Mouse (Mus musculus): ENCODE data around the gene Lsm14b. TPM values are rescaled to one million over a fixed set of nuclear protein-coding genes. Genes with fewer than 3 reads are reported as not detected.

Gene Lsm14b
- total RNA-seq (2021) = 10 to 100 TPM; 41.4 to 45.1 TPM
- long read RNA-seq, experiment 1, partial matches to known transcripts = 1 of 9 reads
- long read RNA-seq, experiment 1, other reads (novel, unspliced or antisense) = 8 of 9 reads
- long read RNA-seq, experiment 2, partial matches to known transcripts = 0 of 4 reads
- long read RNA-seq, experiment 2, other reads (novel, unspliced or antisense) = 4 of 4 reads

DNA sequence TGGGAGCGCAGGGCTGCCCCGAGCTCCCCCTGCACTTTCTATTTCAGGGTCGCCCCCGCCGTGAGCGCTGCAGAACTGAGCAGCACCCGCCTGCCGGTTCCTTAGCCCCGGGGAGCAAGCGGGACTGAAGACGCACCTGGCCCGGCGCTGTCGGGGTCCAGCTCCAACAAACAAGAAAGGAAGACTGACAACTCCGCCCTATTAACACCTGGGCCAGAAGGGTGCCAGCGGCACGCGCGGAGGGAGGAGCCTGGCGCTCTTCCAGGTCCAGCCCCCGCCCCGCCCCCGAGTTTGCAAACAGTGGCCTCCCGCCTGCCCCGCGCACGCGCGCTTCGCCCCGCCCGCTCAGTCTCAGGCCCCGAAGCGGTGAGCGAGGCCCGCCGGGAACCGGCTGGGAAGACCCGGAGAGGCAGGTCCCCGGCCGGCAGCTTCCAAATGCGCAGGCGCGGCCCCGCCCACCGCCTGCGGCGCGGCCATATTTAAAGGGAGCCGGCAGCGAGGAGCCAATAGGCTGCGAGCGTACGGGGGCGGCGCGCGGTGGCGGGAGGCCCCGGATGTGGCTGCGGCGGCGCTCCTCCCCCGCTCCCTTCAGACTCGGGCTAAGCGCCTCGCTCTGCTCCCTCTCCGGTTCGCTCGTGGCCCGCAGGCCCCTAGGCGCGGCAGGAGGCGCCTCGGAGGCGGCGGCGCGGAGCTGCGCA lies at the start of gene Lsm14b:
Gene Lsm14b, plus strand, starts transcription at position 587 of the 698 bp plus-strand sequence.
- intact Hi-C loops (cut with DNase I) = loop anchor here (2.0 kb wide), 1 partner anchor 48 kb away; the partner anchor contains the start of gene Taf4
- DNase-seq = peak; percentile 98

DNA sequence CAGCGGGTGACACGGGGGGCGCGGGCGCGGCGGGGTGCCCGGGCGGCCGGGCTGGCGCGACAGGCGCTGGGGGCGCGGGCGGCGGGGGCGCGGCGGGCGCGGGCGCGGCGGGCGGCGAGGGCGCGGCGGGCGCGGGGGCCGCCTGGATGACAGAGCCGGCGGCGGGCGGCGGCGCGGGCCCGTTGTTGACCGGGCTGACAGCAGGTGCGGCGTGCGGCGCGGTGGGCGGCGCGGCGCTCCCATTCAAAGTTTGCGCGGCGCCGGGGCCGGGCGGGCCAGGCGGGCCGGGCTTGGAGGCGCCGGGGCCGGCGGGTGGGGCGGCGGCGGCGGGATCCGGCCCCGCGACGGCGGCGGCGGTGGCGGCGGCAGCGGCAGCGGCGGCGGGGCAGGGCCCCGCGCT lies 48.9 kb upstream of the Lsm14b start:
- intact Hi-C loops (cut with DNase I) = loop anchor here (2.0 to 10.0 kb wide), 3 partner anchors 49 to 279 kb away; partner anchors contain the start of genes Lsm14b, Psma7, Rps21 and Ss18l1
- DNase-seq = no peak

DNA sequence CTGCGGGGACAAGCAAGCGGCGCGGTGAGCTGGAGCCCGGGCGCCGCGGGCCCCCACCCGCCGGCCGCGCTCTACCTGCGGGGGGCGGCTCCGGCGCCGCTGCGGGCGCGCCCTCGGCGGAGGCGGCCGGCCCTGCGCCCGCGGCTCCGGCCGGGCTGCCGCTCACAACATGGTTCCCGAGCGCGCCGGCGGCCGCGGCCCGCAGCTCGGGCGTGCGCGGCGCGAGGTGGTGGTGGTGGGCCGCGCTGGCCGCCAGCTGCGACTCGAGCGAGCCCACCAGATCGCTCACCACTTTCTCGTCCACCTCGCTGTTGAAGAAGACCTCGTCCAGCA lies 48.5 kb upstream of the Lsm14b start:
- DNase-seq = no peak
- intact Hi-C loops (cut with DNase I) = loop anchor here (2.0 to 10.0 kb wide), 3 partner anchors 49 to 279 kb away; partner anchors contain the start of genes Lsm14b, Psma7, Rps21 and Ss18l1

DNA sequence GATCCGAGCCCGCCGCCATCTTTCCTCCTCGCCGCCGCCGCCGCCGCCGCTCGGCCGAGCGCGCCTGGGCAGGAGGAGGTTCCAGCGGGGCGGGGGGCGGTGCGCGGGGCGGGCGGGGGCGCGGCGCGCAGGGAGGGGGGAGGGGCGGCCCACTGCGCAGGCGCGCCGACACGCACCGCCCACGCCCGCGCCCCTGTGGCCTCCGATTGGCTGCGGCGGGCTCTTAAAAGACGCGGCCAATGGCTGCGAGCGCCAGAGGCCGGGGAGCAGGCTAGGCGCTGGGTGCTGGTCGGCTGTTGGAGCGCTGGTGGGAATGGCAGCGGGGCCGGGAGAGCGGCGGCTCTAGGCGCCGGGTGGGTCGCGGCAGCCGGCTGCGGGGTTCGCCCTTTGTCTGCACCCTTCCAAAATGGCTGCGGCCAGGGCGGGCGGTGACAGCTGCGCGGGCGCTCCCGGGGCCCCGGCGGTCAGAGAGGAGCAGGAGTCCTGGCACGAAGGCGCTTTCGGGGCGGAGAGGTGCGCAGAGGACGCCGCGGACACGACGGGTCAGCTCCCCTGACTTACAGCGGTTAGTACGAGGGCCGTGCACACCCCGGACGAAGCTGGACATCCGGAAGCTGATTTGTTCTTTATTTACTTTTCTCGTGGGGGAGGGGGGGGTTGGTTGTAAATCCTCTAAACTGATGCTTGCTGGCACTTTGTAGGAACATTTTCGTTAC lies 48.0 kb upstream of the Lsm14b start, which contains the start of gene Taf4:
Gene Taf4, minus strand, starts transcription at position 19 of the 716 bp plus-strand sequence.
- DNase-seq = peak; percentile 84 to 92
- intact Hi-C loops (cut with DNase I) = loop anchor here (2.0 to 10.0 kb wide), 3 partner anchors 48 to 278 kb away; partner anchors contain the start of genes Lsm14b, Psma7, Rps21 and Ss18l1

DNA sequence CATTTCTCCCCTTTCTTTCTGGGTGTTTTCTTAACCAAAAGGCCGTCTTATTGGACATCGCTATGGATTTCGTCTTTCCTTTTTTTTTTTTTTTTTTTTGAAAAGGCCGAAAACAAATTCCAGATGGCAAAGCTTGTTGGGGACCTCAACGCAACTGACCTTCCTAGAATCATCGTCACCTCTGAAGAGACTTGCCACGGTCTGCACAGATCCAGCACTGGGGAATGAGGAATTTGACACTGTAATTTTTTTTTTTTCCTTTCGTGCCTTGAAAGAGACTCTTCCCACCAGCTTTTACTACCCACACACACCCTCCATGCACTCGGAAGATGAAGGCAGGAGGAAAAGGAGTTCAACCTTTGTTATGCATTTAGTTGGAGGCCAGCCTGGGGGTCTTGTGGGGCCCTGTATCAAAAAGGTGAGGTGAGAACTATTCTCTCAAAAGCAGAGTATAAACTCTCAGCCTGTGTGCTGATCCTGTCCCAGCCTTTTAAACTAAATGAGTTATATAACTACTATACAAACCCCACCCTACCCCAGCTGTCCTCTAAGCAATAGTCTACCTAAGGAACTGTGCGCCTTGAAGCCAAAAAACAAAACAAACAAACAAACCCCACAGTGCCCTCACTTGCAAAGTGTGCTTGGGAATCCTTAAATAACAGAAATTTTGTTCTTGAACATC lies 47.3 kb upstream of the Lsm14b start:
- DNase-seq = no peak

DNA sequence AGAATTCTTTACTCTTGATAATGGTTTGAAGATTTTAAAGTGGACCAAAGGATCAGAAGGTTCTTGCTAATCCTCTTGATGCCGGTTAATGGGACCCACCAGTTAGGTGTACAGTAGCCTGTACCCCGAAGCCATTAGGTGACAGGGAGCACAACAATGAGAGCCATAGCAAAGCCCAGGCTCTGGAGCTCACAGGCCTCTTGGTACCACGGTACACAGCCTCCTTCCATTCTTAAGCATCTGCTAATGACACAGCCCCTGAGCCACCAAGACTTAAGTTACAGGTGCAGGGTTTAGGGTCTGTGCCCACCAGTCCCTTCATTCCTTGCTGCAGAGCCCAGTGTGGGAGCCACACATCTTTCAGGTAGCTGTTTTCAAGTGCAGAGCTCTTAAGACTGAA lies 46.5 kb upstream of the Lsm14b start:
- intact Hi-C loops (cut with DNase I) = loop anchor here (5.0 to 10.0 kb wide), 2 partner anchors 64 to 277 kb away; partner anchors contain the start of genes Psma7, Rps21 and Ss18l1
- no peak for DNase-seq

More for the DNA sequence above, 47.3 kb upstream of the Lsm14b start:
- intact Hi-C loops (cut with DNase I) = loop anchor here (2.0 to 10.0 kb wide), 3 partner anchors 47 to 277 kb away; partner anchors contain the start of genes Lsm14b, Psma7, Rps21 and Ss18l1

DNA sequence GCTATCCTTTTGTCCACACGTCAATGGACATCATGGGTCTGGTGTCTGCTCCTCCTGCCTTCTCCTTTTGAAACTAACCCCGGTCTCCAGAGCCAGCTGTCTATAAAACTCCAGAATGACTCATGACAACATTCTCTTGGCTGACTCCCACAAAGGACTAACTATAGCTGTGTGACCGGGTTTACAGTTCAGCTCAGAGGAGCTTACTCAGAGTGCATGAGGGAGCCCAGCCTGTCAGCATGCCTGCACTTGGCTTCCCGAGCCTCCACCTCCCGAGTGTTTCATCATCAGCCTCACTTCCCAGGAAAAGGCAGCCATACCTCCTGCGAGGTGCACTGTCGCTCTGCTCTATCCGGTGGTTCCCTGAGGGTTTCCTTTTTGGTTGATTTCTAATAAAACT lies 45.0 kb upstream of the Lsm14b start:
- intact Hi-C loops (cut with DNase I) = loop anchor here (5.0 to 10.0 kb wide), 2 partner anchors 62 to 275 kb away; partner anchors contain the start of genes Psma7, Rps21 and Ss18l1

DNA sequence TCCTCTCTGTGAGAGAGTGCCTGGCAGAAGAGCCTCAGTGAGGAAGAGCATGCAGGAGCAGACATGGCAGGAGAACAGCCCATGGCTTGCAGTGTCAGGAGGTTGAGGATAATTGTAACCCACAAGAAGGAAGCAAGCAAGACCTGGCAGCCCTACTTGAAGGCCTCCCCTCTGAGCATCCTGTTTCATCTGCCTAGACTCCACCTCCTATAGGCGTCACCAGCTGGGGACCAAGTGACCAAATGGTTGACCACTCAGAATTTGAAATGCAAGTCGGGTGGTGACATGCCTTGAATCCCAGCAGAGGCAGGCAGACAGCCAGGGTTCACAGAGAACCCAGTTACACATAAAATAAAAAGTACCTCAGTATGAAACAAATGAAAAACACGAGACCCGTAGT lies 44.2 kb upstream of the Lsm14b start:
- intact Hi-C loops (cut with DNase I) = no loop called here
- no peak for DNase-seq

More for the DNA sequence above, 45.0 kb upstream of the Lsm14b start:
- DNase-seq = peak in 1 of 2 experiments; percentile 26

DNA sequence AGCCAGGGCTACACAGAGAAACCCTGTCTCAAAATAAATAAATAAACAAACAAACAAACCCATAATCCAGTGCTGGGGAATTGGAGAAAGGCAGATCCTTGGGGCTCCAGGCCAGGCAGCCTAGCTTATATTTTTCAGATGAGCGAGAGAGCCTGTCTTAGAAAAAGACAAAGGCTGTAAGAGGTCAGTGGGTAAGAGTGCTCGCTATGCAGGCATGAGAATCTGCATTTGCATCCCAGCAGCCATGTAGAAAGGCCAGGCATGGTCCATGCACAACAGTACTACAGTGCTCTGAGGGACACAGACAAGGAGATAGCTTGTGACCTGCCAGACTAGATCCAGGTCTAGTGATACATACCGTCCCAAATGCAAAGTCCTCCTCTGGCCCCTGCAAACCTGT lies 42.1 kb upstream of the Lsm14b start:
- intact Hi-C loops (cut with DNase I) = no loop called here
- no peak for DNase-seq

DNA sequence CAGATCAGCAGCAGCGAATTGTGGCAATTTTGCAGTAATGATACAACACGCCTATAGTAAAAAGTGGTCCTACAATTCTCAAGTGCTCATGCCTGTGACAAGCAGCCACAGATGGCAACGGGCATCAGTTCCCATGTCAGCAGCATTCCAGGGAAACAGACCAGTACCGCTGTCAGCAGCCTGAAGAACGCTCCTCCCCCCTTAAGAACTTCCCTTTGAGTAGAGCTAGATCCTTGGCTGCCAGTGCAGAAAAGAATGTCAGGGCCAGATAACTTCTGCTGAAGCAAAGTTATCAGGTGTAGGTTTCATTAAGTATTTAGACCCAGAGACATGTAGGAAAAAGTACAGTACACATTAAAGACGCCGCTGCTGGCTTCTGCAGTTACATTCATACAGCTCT lies 40.0 kb upstream of the Lsm14b start:
- no peak for DNase-seq
- intact Hi-C loops (cut with DNase I) = no loop called here

DNA sequence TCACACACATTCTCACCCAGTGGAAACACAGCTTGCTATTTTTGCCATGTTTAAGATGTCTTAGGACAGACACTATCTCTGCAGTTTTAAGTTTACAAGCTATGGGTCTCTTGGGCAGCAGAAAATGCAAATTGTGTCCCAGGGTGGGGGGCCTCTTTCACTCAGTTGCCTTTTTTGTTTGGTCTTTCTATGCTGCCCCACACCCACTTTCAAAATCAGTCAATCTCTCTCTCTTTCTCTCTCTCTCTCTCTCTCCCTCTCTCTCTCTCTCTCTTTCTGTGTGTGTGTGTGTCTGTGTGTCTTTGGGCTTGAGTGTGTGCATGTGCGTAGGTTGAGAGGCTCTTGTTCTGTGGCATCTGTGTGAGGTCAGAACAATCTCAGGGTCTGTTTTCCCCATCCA lies 39.1 kb upstream of the Lsm14b start:
- no peak for DNase-seq
- intact Hi-C loops (cut with DNase I) = no loop called here

DNA sequence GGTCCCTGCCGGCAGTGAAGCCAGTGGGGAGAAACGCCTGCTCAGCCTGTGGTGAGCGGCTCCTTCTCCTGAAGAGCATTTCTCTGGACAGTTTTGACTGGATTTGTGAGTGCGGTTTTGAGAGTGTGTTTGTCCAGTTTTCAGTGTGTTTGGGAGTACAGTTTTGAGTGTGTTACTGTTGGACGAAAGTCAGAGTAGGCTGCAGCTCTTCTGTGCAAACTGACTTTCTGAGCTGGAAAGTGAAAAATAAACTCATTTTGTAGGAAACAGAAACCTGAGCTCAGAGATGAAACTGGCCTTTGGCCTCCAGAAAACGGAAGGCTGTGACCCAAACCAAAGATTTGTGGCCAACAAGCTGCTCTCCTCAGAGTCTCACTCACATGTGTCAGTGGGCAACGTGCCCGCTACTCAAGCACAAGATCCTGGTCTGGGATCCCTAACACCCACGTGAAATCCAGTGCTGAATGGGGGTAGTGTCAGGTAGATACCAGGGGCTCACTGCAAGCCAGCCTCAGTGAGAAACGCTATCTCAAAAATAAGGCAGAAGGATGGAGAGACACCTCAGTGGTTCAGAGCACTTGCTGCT lies 38.3 kb upstream of the Lsm14b start:
- intact Hi-C loops (cut with DNase I) = no loop called here
- DNase-seq = no peak

DNA sequence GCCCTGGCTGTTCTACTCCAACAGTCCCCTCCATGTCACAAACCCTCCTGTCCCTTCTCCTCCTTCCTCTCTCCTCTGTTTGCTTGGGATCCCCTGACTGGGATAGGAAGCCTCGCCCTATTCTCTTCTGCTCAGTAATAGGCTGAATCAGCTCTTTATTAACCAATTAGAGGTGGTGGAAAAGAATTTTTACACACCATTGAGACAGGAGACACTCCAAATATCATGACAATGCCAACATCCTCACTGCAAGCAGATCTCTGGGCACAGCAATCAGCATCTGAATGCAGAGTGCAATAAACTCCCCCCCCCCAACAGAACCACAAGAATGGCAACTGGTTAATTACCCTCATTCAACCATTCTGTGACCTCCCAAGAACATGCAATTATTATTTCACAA lies 35.7 kb upstream of the Lsm14b start:
- no peak for DNase-seq
- intact Hi-C loops (cut with DNase I) = no loop called here

DNA sequence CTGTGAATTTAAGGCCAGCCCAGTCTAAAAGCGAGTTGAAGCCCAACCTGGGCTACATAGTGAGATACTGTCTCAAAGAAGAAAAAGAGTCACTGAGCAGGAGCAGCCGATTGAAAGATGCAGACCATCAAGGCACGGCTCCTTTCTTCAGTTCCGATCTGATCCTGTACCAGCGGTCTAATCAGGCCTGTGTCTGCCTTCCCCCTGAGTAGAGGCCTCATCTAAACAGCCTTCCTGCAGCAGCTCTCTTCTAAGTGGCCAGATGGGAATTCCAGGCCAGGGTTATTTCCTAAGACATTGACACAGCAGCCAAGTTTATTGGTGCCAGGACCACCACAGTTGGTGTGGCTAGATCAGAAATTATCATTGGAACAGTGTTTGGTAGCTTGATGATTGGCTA lies 31.7 kb upstream of the Lsm14b start:
- DNase-seq = no peak
- intact Hi-C loops (cut with DNase I) = no loop called here

DNA sequence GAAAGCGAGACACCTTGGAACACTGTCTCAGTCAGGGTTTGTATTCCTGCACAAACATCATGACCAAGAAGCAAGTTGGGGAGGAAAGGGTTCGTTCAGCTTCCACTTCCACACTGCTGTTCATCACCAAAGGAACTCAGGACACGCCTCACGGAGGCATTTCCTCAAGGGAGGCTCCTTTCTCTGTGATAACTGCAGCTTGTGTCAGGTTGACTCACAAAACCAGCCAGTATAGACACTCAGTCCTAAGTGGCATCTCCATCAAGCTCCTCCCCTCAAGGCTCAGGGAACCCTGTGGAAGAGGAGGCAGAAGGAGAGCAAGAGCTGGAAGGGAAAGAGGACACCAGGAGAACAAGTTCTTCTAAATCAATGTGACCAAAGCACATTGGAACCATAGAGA lies 26.4 kb upstream of the Lsm14b start:
- intact Hi-C loops (cut with DNase I) = no loop called here
- DNase-seq = no peak

DNA sequence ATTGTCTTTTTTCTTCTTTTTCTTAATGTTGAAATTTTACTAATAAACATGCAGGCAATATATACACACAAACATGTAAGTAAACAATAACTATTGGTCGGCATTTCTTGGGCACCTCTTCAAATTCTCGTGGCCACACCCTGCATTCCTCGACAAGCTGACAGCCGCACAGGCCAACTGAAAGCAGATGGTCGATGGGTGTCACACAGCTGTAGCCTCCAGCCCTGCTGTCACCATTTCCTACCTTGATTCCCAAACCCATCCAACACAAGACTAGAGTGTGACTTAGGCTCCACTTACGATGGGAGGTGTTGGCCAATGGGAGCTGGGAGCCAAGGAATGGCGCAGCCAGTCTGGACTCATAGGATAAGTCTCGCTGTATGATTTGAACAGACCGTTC lies 23.2 kb upstream of the Lsm14b start:
- no peak for DNase-seq
- intact Hi-C loops (cut with DNase I) = no loop called here

DNA sequence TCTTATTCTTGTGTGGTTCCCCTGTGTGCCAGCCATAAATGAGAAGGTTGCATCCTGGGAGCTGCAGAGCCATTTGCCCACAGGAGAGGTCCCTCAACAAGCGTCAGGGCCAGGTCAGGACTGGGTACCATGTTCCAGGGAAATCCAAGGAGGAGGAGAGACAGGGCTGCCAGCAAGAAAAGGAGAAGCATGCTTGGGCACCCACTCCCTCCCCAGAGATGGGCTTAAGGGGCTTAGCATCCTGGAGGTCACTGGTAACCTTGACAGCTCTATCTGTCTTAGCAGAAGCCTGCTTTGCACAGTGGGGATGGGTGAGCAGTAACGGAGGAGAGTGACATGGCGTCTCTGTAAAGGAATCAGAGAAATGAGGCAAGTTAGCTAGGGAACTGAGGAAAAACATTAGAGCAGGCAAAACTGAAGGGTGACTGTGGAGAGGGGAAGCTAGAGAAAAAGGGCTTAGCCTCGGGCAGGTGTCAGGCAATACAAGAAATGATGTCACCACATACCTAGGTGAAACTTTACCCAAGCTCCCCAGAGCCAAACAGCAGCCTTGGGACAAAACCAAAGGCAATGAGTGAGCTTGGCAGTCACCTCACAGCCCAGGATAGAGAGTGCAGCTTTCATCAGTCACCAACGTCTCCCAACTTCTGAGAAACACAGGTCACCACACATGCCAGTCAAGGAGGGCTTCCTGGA lies 19.0 kb upstream of the Lsm14b start:
- DNase-seq = no peak
- intact Hi-C loops (cut with DNase I) = no loop called here

DNA sequence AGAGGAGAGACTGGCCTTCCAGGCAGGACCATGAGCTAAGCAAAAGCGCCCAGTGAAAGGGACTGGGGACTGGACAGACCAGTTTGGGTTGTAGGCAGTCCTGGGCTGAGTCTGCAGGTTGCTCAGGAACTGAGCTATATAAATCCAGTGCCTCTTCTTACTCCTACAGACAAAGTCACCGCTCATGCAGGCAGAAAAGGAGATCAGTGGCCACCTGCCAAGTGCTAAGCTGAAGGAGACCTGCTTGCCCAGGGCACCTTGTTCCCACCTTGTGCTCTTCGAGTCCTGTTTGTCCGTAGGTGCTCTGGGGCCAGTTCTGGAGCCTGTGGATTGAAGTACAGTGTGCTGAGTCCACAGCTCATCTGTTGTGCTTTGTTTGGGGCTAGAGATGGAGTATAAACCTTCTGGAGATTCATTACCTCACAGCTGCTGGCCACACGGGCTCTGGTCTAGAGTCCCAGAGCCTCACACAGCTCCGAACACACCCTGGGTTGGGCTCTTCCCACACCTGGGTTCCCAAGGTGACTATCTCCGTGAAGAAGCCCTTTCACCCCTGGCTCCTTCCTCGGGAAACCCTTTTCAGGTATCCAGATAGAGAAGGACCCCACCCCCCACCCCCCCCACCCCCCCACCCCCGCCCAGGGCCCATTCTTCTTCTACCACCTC lies 18.3 kb upstream of the Lsm14b start:
- intact Hi-C loops (cut with DNase I) = no loop called here
- DNase-seq = no peak

DNA sequence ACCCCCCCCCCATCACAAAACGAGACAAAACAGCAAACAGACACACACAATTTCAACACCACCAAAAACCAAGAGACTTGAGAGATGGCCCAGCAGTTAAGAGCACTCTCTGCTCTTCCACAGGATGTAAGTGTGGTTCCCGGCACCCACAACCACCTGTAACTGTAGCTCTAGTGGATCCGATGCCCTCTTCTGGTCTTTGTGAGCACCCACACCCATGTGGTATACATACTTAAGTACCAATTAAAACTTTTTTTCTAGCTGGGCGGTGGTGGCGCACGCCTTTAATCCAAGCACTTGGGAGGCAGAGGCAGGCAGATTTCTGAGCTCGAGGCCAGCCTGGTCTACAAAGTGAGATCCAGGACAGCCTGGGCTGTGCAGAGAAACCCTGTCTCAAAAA lies 14.1 kb upstream of the Lsm14b start:
- intact Hi-C loops (cut with DNase I) = no loop called here
- DNase-seq = no peak

Measured in gastrocnemius, postnatal 36 days (tissue).